Mouse (Mus musculus): ENCODE data around the gene Arsg. TPM values are rescaled to one million over a fixed set of nuclear protein-coding genes. Genes with fewer than 3 reads are reported as not detected.

The Arsg gene
- polyA plus RNA-seq, 1 experiment = 0.88 TPM

DNA sequence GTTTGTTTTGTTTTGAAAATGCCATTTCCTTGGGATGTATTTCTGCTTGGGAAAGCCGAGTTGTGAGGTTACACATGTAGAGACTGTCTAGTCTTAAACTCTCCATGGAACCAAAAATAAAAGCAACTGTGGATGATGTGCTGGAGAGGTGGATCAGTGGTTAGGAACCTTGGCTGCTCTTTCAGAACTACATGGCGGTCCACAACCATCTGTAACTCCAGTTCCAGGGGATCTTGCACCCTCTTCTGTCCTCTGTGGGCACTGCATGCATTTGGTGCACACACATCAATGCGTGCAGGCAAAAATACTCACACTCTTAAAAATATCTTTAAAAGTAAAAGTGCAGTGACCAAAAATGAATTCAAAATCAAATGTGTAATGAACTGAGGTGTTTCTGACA is 32.1 kb upstream of the Arsg start:
- no peaks in the 10 kb centered on the region for H3K27me3 ChIP-seq (replicated peaks)
- no peaks in the 10 kb centered on the region for H3K9me3 ChIP-seq
- TF ChIP-seq FLI1 (IDR thresholded peaks at IDR 0.05; ENCODE audit: low read length) = no peak
- no peak overlapping the region for H3K4me3 ChIP-seq (replicated peaks)
- peaks cover 90% of the 10 kb centered on the region for H3K4me1 ChIP-seq
- peaks cover 26% of the 10 kb centered on the region for H3K36me3 ChIP-seq (replicated peaks; ENCODE audit: low read length)

DNA sequence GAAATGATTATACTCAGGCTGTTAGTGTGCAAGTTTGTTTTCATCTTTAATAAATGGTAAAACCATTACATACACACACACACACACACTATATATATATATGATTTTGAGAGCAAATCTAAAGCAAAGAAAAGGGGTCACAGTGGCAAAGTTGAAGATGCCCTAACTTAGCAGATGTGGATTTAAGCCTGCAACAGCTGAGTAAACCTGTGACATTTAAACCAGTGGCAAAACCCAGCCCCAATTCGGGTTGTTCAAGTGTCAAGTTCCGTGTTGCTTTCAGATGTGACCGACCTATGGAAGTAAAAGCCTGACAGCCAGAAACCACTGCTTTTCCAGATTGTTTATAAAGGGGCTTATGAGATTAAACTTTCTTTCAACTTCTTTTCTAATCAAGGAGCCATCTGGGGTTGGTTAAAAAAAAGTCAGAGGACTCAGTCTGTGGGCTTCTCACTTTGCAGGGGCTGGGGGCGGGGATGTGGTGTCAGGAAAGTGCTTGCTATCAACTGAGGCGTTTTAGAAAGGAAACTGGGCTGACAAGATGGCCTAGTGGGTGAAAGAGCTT is 30.9 kb upstream of the Arsg start:
- TF ChIP-seq FLI1 (IDR thresholded peaks at IDR 0.05; ENCODE audit: low read length) (no peak), GATA1 (IDR thresholded peaks at IDR 0.05; ENCODE audit: borderline replicate concordance, low read length) (no peak)
- Histone ChIP-seq H3K4me3 (replicated peaks) (peak overlapping the region; percentile 46), H3K36me3 (replicated peaks; ENCODE audit: low read length) (peaks cover 21% of the 10 kb centered on the region), H3K27me3 (replicated peaks) (no peaks in the 10 kb centered on the region), H3K9me3 (no peaks in the 10 kb centered on the region), H3K4me1 (peaks cover 79% of the 10 kb centered on the region)

DNA sequence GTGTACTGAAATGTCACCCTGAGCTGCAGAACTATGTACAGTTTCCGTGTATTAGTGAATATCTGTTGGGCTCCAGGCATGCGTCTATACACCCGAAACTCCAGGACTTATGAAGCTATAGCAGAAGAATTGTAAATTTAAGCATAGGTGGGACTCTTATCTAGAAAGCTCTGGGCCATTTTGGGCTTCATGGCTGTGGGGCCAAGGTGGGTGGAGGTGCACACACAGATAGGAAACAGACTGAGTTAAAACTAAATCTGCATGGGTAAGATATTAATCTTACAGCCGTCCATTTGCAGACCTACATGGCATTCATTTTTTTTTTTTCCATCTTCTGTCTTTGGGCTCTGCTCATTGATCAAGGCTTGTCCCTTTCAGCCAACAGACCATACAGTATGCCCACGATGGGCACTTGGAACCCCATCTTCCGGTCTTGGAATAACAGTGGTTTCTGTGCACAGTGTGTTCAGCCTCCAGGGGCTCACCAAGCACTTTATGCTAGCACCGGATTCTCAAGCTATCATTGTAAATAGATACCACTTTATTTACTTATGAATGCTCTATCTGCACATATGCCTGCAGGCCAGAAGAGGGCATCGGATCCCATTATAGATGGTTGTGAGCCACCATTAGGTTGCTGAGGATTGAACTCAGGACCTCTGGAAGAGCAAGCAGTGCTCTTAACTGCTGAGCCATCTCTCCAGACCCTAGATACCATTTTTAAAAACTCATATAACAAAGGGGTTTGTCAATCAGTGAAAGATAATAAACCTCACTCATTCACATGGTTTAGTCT is 29.5 kb upstream of the Arsg start:
- peaks cover 20% of the 10 kb centered on the region for H3K36me3 ChIP-seq (replicated peaks; ENCODE audit: low read length)
- H3K9me3 ChIP-seq = no peaks in the 10 kb centered on the region
- TF ChIP-seq FLI1 (IDR thresholded peaks at IDR 0.05; ENCODE audit: low read length) (no peak), GATA1 (IDR thresholded peaks at IDR 0.05; ENCODE audit: borderline replicate concordance, low read length) (no peak)
- H3K4me1 ChIP-seq = peaks cover 67% of the 10 kb centered on the region
- no peak overlapping the region for H3K4me3 ChIP-seq (replicated peaks)
- H3K27me3 ChIP-seq (replicated peaks) = no peaks in the 10 kb centered on the region

DNA sequence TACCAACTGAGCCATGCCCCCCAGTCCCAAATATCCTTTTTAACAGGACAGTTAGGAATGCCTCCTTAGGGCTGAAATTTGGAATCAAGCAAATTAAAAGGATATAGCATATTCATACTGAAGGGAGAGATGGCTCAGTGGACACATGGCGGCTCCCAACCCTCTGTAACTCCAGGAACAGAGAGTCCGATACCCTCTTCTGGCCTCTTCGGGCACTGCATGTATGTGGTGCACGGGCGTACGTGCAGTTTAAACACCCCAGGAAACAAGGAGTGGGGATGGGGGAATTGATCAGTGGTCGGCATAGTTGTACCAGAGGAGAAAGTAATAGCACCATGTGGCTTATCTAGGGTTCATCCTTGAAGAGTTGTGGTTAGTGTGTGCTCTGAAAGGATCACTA is 28.6 kb upstream of the Arsg start:
- no peaks in the 10 kb centered on the region for H3K27me3 ChIP-seq (replicated peaks)
- no peak overlapping the region for H3K4me3 ChIP-seq (replicated peaks)
- H3K4me1 ChIP-seq = peaks cover 61% of the 10 kb centered on the region
- peaks cover 30% of the 10 kb centered on the region for H3K36me3 ChIP-seq (replicated peaks; ENCODE audit: low read length)
- H3K9me3 ChIP-seq = no peaks in the 10 kb centered on the region
- TF ChIP-seq FLI1 (IDR thresholded peaks at IDR 0.05; ENCODE audit: low read length) (no peak), GATA1 (IDR thresholded peaks at IDR 0.05; ENCODE audit: borderline replicate concordance, low read length) (no peak)

DNA sequence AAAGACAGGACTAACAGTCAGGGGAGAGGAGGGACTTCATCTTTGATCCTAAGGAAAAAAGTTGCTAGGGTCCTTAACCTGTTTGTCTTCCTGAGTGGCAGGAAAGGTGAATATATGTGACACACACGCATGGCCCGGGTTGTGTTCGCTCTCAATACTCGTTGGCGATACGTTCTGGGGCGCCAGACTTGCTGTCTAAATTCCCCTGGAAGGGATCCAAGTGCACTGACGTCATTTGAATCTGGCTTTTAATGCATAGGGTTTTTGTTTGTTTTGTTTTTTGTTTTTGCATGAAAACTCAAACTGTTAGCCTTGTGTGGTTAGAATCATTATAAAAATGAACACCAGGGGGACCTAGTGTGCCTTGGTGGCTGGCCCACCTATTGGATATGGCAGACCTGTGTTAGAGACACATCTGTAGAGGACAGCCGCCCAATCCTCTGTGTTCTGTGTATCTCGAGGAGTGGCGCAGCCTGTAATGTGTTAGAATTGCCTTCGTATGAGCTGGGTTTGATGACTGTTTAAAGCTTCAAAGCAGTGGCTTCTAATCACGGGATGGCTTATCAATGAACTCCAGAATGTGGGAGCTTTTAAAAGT is 27.6 kb upstream of the Arsg start:
- no peaks in the 10 kb centered on the region for H3K27me3 ChIP-seq (replicated peaks)
- TF ChIP-seq GATA1 (IDR thresholded peaks at IDR 0.05; ENCODE audit: borderline replicate concordance, low read length) (no peak), FLI1 (IDR thresholded peaks at IDR 0.05; ENCODE audit: low read length) (no peak)
- H3K4me3 ChIP-seq (replicated peaks) = no peak overlapping the region
- peaks cover 51% of the 10 kb centered on the region for H3K4me1 ChIP-seq
- H3K9me3 ChIP-seq = no peaks in the 10 kb centered on the region
- H3K36me3 ChIP-seq (replicated peaks; ENCODE audit: low read length) = peaks cover 37% of the 10 kb centered on the region

DNA sequence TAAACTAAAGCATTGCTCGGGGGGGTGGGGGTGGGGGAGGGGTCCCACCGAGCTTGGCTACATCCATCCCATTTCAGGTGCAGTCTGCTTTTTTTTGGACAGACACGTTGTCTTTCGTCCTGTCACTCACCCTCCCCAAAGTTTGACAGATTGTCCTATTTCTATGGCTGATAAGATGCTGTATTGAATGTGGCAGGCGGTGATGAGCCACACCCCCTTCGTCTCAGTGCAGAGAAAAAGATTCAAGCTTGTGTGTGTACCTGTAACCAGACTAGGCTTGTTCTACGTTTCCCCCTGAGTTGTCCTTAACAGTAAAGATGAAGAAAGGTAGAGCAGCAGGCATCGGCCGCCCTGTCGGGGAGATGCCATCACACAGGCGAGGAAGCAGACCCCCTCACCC is 22.0 kb upstream of the Arsg start:
- TF ChIP-seq GATA1 (IDR thresholded peaks at IDR 0.05; ENCODE audit: borderline replicate concordance, low read length) = no peak
- TF ChIP-seq FLI1 (IDR thresholded peaks at IDR 0.05; ENCODE audit: low read length) = no peak
- peaks cover 4% of the 10 kb centered on the region; the same call in 1 of the 2 replicates for H3K4me1 ChIP-seq
- no peaks in the 10 kb centered on the region for H3K27me3 ChIP-seq (replicated peaks)
- H3K36me3 ChIP-seq (replicated peaks; ENCODE audit: low read length) = peaks cover 86% of the 10 kb centered on the region
- H3K4me3 ChIP-seq (replicated peaks) = no peak overlapping the region
- no peaks in the 10 kb centered on the region for H3K9me3 ChIP-seq

DNA sequence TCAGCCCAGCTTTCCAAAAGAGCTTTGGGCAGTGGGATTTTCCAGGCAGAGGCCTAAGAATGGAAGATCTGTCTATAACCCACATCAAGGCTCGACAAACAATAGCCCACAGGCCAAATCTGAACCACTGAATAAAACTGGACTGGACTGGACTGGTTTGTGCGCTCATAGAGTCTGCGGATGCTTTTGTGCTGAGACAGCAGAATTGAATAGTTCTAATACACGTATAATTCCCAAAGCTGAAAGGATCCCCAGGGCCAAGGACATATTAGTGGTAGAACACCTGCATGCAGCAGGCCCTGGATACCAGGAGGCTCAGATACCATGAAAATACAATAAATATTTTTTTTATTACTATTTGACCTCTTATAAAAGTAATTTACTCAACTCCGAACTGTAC is 16.9 kb upstream of the Arsg start:
- H3K4me1 ChIP-seq = peaks cover 10% of the 10 kb centered on the region
- H3K27me3 ChIP-seq (replicated peaks) = no peaks in the 10 kb centered on the region
- no peaks in the 10 kb centered on the region for H3K9me3 ChIP-seq
- no peak overlapping the region for H3K4me3 ChIP-seq (replicated peaks)
- TF ChIP-seq FLI1 (IDR thresholded peaks at IDR 0.05; ENCODE audit: low read length) (no peak), GATA1 (IDR thresholded peaks at IDR 0.05; ENCODE audit: borderline replicate concordance, low read length) (no peak)
- H3K36me3 ChIP-seq (replicated peaks; ENCODE audit: low read length) = peaks cover 96% of the 10 kb centered on the region

DNA sequence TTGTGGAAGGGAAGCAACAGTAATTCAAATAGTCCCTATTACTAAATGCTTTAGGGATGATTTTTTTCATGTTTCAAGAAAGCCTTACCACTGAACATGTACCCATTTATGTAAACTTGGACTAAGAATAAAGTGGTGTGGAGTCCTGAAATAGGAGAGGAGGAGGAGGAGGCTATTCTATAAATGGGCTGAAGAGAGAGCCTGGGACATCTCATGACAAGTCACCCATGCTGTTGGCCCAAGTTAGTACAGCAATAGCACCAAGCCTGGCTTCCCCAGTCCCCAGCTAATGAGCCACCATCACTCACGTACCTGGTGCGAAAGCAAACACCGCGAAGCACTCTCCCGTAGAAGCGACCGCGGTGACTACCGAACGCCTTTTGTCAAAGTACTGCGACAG is 15.0 kb upstream of the Arsg start:
- TF ChIP-seq FLI1 (IDR thresholded peaks at IDR 0.05; ENCODE audit: low read length) = no peak
- no peak for TF ChIP-seq GATA1 (IDR thresholded peaks at IDR 0.05; ENCODE audit: borderline replicate concordance, low read length)
- Histone ChIP-seq H3K4me3 (replicated peaks) (no peak overlapping the region), H3K4me1 (peaks cover 29% of the 10 kb centered on the region), H3K27me3 (replicated peaks) (no peaks in the 10 kb centered on the region), H3K36me3 (replicated peaks; ENCODE audit: low read length) (peaks cover 96% of the 10 kb centered on the region), H3K9me3 (no peaks in the 10 kb centered on the region)

DNA sequence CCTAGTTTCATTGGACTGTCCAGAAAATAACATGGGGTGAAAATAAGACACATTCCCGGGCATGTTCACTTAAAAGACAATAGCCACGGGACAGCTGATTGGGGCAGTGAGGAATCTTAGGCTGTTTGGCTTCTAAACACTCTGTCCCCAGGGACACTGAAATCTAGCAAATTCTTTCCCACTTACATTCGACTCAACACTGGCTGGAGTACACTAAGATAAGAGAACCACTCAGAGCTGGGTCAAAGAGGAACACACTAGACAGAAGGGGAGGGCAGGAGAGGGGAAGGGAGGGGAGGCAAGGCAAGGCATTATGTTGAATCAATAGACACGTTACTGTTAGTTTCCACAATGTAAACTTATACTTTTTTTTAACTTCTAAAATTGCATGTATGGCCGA is 12.6 kb upstream of the Arsg start:
- peaks cover 39% of the 10 kb centered on the region for H3K4me1 ChIP-seq
- H3K9me3 ChIP-seq = no peaks in the 10 kb centered on the region
- TF ChIP-seq GATA1 (IDR thresholded peaks at IDR 0.05; ENCODE audit: borderline replicate concordance, low read length) (no peak), FLI1 (IDR thresholded peaks at IDR 0.05; ENCODE audit: low read length) (no peak)
- peaks cover 97% of the 10 kb centered on the region for H3K36me3 ChIP-seq (replicated peaks; ENCODE audit: low read length)
- no peaks in the 10 kb centered on the region for H3K27me3 ChIP-seq (replicated peaks)
- no peak overlapping the region for H3K4me3 ChIP-seq (replicated peaks)

DNA sequence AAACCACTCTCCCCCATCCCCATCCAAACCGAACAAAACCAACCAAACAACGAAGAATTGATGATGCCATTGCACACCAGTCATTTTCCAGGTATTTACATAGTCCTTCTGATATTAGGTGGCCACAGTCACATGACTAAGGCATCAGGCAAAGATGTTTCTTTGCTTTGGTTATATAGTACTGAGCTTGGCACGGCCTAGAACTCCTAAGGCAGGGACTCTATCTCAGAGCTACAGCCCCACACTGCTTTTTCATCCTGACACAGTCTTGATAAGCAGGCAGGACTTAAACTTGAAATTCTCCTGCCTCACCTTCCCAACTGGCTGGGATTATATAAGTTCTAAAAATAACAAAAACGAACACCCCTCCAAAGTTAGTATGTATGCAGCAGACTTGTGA is 8.1 kb upstream of the Arsg start:
- Histone ChIP-seq H3K36me3 (replicated peaks; ENCODE audit: low read length) (peaks cover 91% of the 10 kb centered on the region), H3K4me3 (replicated peaks) (no peak overlapping the region), H3K9me3 (no peaks in the 10 kb centered on the region), H3K27me3 (replicated peaks) (no peaks in the 10 kb centered on the region), H3K4me1 (peaks cover 77% of the 10 kb centered on the region)
- TF ChIP-seq FLI1 (IDR thresholded peaks at IDR 0.05; ENCODE audit: low read length) (no peak), GATA1 (IDR thresholded peaks at IDR 0.05; ENCODE audit: borderline replicate concordance, low read length) (no peak)

Measured in megakaryocyte, embryonic 14.5 days (primary cell).